Mouse (Mus musculus) ES-Bruce4 (cell line): Measurements from ENCODE around the gene Tmsb15a.

Experiments used
- CTCF ChIP-seq: IDR thresholded peaks from one replicate; pipeline ENCODE4 v1.8.1; 2011; ENCODE audit warnings: low read depth, low read length
- EP300 ChIP-seq: IDR thresholded peaks from 2 replicates; pipeline ENCODE4 v1.6.1; 2011; ENCODE audit warnings: low read depth, low read length; ENCODE audit not compliant: insufficient read depth
- POLR2A ChIP-seq: IDR thresholded peaks from one replicate; pipeline ENCODE4 v1.8.1; 2011; ENCODE audit warnings: low read length; ENCODE audit not compliant: insufficient read depth

DNA sequence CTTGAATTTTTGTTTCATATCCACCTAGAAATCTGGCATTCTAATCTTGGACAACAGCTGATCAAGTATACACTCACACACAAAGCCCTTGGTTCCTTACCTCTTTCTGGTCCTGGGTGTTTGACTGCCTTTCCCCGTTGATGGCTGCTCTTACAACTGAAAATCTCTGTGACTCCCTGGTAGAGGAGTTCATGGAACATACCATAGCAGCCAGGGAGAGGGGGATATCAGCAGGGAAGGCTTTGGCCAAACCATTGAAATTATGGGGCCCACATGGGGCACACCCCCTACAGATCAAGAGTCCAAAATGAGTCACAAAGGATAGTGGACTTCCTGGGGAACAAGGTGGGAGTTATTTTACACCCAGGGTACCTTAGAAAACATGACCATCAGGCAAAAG, 31.4 kb downstream of the Tmsb15a start, which contains the start of gene Tcp11x2:
- no peak for TF ChIP-seq POLR2A
- no peak for TF ChIP-seq CTCF
- no peak for TF ChIP-seq EP300
